Mouse (Mus musculus): ENCODE measurements at regions not wholly inside any gene's neighbourhood (a gene's known extent, or its start where the extent isn't known, plus 50 kb on each side); places are given as distances from the start of the nearest gene placed in this dataset.

DNA sequence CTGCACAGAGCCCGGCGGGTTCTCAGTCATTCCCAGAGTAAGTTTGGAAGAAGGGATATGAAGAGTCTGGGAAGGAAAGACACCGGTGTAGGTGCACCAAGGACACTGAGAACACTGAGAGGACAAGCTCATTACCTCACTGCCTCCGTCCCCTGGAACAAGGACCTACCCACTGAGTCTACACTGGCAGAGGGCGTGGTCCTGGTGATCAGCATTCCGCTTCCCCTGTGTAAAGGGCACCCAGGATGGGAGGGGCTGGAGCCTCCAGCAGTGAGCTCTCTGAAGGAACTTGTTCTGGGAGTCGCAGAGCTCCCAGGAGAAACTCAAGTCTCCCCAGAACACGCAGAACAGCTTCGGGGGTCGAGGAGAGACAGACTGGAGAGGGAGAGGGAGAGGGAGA lies 76.9 kb upstream of the Calm2 start:
- no peak for TF ChIP-seq CTCF (IDR thresholded peaks at IDR 0.05; ENCODE audit: low read depth, low read length)
- no peak for TF ChIP-seq POLR2A (IDR thresholded peaks at IDR 0.05; ENCODE audit: borderline replicate concordance, low read depth, low read length)
